Mouse (Mus musculus) left cerebral cortex, postnatal 36 days (tissue): ENCODE results near the gene C530008M17Rik. TPM values are rescaled to one million over a fixed set of nuclear protein-coding genes. Genes with fewer than 3 reads are reported as not detected.
A peak's percentile ranks its signal among the peaks of the same experiment; 100 is the strongest.
"Not testable (repeated sequence)": the region's sequence is repeated elsewhere in the genome, so short reads cannot be mapped to it uniquely, and the experiment has no call there.

Experiments
- DNase-seq, 2 experiments: peaks; one replicate each; pipeline ENCODE4 v3.0.0; 2021 to 2022; ENCODE audit warnings: low spot score in 2 of 2, mixed read lengths in 1 of 2
- intact Hi-C: fragments of 180-260 bp; cut with DNase I; formaldehyde crosslinking; loops from one replicate; pipeline ENCODE4 v1.15.1; 2025
- total RNA-seq, 2 experiments: library from RNA; stranded (reverse); gene quantifications; 2 replicates each; pipeline ENCODE4 v1.2.3; 2021

C530008M17Rik gene
- total RNA-seq, 2 experiments from 2014 or later: 51.8 to 53.5 TPM

DNA sequence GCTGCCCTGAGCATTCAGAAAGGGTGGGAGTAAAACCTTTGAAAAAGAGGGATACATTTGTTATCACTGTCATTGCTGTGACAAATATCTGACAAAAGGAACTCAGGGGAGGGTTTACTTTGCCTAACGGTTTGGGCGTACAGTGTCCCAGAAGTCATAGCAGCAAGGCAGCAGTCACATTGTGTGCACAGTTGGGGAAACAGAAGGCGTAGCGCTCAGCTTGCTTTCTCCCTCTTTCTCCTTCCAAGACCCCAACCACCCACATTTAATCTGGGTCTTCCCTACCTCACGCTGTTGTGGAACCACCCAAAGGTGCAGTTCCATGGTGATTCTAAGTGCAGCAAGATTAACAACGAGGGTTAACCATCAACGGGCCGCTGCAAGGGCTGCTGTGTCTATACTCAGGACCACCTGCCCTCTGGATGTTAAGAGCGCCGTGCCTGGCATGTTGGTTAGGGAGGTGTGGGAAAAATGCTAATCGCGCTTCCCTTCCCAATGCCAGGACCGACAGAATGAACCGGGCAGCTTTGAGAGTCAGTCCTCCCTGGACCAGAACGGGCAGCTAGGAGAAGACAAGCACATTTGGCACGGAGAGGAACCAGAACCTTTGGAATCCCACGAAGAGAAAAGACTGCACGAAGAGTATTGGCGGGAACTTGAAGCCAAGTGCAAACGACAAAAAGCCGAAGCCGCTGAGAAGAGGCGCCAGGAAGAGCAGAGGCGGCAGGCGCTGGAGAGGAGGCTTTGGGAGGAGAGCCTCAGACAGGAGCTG lies 199.7 kb downstream of the C530008M17Rik start:
- DNase-seq: no peak
- intact Hi-C loops: no loop called here

DNA sequence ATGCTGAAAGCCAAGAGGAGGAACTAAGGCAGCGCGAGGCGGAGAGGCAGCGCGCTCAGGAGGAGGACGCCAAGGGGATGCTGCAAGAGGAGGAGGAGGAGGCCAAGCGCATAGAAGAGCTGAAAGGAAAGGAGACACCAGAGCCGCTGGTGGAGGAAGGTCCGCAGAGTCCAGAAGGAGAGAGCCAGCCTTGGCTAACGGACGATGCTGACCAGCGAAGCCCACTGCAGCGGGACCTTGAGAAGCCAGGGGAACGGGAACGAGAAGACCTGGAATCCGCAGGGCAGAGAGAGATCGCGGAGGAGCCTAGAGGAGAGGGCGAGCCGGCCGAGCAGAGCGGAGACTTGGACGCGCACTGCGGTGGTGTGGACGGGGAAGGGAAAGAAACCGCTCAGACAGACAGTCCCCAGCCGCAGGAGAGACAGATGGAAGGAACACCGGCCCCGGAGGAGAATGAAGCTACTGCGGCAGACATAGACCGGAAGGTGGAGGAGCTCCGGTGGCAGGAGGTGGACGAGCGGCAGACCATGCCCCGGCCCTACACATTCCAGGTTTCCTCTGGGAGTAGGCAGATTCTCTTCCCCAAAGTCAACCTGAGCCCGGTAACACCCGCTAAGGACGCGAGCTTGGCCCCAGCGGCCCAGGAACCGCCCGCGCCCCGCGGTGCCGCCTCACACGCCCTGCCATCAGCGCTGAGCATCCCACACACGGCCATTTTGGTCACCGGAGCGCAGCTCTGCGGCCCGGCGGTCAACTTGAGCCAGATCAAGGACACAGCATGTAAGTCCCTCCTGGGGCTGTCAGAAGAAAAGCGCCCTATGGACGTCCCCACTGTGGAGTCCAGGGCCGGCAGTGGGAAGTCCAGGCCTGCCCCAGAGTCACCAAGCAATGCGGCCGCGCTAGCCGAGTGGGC lies 201.0 kb downstream of the C530008M17Rik start:
- intact Hi-C loops: no loop called here
- DNase-seq: no peak

DNA sequence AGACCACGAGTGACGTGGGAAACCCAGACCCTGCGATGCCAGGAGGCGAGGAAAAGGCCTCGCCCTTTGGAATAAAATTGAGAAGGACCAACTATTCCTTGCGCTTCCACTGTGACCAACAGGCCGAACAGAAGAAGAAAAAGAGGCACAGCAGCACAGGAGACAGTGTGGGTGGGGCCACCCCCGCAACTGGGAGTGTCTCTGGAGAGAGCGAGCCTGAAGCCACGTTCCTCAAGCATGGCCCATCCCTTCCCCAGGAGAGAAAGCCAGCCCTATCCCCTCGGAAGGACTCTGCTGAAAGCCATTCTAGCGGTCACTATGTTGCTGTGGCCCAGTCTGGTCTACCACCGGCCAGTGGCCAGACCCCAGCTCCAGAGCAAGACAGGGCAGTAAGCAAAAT lies 202.1 kb downstream of the C530008M17Rik start:
- no peak for DNase-seq
- intact Hi-C loops: no loop called here

DNA sequence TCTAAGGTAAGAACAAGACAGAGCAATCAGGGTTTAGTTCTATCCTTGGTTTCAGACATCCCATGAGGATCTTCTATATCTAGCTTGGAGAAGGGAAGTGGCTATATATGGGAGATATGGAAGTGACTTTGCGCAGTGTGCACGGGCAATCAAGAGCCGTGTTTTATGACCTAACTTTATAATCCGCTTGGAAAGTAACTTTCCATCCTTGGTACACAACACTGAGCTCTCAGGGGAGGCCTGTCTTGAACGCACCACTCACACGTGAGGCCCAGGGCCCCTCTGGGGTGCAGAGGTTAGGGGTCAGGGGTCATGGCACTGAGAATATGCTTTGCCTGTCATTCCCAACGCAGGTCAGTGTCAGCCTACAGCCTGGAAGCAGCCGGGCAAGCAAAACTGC lies 210.5 kb downstream of the C530008M17Rik start:
- intact Hi-C loops: no loop called here
- DNase-seq: no peak

DNA sequence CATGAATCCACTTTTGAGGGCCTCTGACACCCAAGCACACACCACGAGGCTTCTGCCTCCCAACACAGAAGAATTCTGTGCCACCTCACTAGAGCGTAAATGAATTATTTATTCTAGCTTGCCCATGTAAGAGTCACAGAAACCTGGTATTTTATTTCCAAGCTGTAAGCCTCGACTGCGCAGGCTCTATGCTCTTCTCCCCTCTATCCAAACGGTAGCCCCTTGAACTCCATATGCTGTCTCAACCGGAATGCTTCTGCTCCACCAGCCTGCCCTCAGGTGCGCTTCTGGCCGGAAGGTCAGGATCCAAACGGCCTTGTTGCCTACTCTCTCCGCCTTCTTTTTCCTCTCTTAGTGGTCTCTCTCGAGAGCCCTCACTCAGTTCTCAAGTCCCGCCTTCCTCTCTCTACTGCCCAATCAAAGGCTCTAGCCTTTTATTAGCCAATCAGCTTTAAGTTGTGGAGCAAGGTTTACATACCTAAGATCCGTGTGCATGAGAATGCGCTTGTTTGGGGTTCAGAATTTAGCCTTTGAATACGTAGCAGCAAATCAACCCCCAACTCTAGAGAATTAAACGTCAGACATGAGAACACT lies 212.5 kb downstream of the C530008M17Rik start:
- DNase-seq: no peak
- intact Hi-C loops: no loop called here

DNA sequence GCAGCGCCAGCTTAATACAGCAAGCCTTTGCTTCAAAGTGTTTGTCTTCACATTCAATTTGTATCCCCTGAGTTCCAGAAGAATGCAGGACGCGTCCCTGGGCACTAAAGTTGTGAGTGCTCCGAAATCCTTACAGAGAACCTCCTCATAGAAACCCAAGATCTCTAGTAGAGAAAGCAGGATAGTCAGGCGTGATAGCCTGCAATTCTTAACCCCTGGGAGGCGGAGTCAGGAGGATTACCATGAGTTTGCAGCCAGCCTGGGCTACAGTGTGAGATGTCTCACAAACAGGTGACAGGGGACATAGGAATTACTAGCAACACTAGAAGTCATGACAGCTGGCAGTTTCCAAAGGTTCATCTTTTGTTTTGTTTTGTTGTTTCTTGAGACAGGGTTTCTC lies 213.2 kb downstream of the C530008M17Rik start:
- DNase-seq: no peak
- intact Hi-C loops: no loop called here

DNA sequence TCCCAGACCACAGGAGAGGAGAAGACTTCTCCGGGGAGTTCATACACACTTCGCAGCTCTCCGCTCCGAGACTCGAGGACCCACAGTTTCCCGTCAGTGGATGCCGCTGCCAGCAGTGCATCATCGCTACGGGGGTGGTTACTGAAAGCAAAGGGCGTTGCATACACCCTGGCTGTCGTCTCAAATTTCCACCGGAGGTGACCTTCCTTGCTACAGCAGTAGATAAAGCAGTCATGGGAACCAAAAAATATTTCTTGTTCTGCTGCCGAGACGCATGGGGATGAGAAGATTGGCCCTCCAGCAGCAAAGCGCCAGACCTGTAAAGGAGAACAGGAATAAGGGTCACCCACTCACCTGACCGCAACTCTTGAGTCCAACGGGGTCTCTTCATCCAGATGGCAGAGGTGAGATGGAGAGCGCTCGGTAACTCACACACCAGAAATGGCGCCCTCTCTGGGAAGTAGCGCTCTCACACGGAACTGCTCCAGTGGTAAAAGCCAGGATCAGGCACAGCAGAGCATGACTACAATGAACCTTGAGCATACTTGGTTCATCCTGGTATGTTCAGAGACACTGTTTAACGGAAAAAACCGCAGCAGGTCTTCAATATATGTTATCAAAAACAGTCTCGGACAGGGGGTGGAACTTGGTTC lies 219.9 kb downstream of the C530008M17Rik start:
- intact Hi-C loops: no loop called here
- no peak for DNase-seq

DNA sequence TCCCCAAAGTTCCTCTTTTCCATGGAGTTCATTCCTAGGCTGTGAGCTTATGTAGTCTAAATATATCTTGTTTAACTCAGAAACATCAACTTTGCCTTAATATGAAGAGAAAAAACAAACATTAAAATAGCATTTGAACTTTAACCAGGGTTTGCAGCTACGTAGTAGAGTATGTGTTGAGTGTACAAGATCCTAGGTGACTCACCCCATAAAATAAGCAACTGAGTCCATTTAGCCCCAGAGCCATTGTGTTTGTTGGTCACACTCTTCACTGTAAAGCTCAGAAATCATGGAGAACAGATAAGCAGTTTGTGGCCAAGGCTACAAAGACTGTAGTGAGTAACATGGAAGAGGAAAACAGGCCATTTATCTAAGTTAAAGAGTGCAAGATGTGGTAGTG lies 227.8 kb downstream of the C530008M17Rik start:
- intact Hi-C loops: no loop called here
- no peak for DNase-seq

DNA sequence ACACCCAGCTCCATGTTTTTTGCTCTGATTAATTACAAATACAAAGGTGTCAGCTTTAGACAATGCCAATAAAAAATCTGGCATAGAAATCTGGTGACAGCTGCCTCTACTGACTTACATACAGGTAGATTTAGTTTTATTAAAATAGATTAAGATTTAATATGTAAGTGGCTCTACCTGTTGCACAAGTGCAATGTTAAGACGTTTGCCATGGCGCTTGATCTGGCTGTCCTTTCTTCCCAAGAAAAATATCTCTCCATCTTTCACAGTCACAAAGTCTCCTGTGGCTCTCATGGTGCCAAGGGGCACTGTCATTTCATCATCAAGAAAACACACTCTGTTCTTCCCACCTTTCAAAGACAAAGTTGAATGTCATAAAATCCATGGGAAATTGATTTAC lies 230.7 kb downstream of the C530008M17Rik start:
- intact Hi-C loops: no loop called here
- DNase-seq: no peak

DNA sequence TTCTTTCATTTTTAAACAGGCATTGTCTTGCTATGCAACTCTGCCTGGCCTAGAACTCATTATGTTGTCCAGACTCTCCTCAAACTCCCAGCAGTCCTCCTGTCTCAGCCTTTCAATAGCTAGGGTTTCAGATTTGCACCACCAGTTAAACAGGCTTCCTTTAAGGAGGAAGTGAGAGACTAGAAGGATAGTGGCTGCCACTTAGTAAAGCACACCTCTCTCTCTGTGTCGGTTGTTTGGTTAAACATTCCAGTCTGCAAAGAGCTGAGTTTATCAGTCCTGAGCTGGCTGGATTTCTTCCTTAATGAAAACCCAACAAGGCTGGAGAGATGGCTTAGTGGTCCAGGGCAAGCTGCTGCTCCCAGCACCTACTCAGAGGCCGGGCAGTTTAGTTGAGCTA lies 236.3 kb downstream of the C530008M17Rik start:
- intact Hi-C loops: no loop called here

DNA sequence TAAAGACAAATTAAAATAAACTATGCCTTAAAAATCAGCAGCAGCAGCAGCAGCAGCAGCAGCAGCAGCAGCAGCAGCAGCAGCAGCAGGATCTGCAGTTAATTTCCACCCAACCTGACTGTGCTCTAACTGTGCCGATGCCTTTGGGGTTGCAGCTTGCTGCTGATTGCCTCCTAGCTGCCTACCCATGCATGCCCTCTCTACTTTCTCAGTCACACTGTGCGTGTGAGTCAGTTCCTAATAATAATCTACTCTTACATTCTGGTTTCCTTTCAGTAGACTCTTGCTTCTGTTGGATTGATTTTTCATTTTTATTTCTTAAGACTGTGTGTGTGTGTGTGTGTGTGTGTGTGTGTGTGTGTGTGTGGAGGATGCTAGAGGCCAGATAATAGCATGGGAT lies 236.8 kb downstream of the C530008M17Rik start:
- no peak for DNase-seq
- intact Hi-C loops: no loop called here

More for the DNA sequence above, 236.3 kb downstream of the C530008M17Rik start:
- no peak for DNase-seq

DNA sequence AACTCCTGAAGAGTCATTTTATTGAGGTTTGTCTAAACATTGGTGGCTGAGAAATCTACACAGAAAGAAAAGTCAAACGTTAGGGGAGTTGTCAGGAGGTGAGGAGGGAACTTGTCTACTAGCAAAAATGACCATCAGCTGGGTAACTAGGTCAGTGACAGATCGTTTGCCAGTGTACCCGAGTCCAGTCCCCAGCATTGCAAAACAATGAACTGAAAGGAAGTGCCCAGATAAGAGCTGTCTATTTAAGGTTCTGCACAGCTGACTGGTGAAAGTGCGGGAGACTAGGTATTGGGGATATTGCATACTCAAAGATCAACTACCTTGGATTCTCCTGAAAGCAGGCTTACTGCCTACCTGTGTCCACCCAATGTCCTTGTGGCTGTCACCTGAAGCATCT lies 245.8 kb downstream of the C530008M17Rik start:
- intact Hi-C loops: no loop called here
- DNase-seq: no peak

DNA sequence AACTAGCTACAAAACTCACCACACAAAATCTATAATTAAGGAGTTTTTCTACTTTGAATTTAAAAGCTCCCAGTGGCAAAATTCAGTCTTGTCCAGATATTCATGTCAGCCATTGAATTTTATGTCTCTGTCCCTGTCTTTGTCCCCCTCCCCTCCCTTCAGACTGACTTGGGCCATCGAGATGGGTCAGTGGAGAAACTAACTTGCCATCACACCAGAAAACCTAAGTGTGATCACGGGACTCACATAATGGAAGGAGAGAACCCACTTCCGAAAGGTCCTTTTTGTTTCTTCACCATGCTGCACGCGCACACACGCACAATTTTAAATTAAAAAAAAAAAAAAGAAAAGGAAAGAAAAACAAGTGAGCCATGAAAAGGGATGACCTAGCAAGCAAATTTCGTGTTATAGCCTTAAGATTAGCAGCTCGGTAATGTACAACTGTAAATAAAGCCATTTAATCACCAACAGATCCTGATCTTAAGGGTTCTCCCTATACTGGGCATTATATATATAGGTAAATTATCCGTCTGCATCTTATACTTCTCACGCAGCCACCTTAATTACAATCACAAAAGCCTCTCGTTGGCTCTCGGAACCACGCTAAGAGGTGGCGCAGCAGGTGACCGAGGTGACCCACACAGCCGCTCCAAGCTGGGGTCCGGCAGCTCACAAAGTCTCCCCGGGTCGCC lies 248.5 kb downstream of the C530008M17Rik start:
- intact Hi-C loops: loop anchor here (1.0 kb wide), 1 partner anchor 46 kb away; the partner anchor contains the start of genes Paics and Ppat

DNA sequence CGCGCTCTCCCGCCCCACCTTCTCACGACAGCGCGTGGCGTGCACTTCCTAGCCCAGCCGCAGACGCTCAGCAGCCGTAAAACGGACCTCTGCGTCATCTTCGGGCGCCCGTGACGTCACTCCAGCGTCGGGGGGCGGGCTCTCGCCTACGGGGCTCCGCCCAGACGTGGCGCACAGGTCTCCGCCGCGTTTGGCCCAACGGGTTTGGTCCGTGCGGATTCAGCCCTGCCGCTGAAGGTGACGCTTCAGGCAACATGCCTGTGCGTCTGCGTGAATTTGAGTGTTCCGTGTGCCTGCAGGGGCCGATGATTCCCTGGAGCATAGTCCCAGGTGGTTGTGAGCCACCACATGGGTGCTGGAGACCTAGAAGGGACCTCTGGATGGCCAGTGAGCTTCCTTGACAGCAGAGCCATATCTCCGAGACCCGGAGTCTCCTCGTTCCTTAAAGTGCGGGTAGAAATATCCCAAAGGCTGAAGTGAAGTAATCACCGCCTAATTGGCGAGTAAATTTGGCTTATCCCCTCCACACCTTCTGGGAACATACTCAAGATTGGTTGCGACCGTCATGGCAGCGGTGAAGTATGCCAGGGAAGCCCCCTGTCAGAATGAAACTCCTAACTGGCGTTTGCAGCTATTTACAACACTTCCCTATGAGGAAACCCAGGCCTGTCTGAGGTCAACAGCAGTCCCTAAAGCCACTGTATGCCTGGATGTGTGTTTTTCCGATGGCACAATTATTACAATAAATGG lies 249.3 kb downstream of the C530008M17Rik start, which contains the start of gene Aasdh:
Gene Aasdh (minus strand): TSS at position 110 of the 750 bp plus-strand sequence.
- intact Hi-C loops: loop anchor here (1.0 kb wide), 1 partner anchor 46 kb away; the partner anchor contains the start of genes Paics and Ppat
- peak; percentile 95 to 96 for DNase-seq

More for the DNA sequence above, 248.5 kb downstream of the C530008M17Rik start:
- DNase-seq: no peak

DNA sequence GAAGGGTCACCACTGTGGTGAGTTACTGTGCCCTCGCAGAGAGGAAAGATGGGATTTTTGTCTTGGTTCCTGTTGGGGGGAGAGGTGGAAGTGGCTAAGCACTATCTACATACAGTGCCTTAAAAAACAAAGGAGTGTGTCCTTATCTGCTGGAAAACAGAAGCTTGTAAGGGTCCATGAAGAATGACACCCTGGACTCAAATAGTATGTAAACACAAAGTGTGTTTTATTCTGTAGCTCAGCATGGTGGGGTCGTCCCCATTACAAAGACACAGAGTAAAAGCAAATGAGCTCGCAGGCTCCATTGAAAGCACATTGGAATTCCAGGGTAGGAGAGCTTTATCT lies 249.8 kb downstream of the C530008M17Rik start:
- intact Hi-C loops: no loop called here
- no peak for DNase-seq

DNA sequence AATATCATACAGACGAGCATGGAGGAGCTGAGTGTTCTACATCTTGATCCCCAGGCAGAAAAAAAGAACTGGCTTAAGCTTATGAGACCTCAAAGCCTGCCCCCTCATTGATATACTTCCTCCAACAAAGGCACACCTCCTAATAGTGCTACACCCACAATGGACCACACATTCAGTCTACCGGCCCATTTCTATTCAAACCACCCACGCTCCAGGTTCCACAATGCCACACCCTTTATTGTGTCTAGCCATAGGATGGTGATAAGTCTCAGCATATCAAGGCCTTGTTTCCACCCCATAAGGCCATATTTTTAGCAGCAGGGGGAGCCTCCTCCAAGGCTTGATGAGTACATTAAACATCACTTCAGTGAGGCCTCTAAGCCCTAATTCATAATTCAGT lies 254.5 kb downstream of the C530008M17Rik start:
- DNase-seq: no peak
- intact Hi-C loops: no loop called here

DNA sequence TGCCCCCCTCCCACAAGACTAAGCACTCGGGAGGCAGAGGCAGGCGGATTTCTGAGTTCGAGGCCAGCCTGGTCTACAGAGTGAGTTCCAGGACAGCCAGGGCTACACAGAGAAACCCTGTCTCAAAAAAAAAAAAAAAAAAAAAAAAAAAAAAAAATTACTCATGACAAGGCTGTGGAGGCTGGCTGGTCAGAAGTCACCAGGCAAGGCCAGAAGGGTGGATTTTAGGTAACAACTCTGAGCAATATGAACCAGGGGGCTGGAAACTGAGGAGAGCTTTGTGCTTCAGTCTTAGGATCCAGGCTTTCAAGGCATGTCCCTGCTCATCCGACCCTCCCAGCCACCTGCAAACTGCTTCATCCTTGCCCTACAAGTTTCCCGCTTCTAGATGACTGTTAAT lies 256.2 kb downstream of the C530008M17Rik start:
- DNase-seq, intact Hi-C loops: not testable (repeated sequence)

DNA sequence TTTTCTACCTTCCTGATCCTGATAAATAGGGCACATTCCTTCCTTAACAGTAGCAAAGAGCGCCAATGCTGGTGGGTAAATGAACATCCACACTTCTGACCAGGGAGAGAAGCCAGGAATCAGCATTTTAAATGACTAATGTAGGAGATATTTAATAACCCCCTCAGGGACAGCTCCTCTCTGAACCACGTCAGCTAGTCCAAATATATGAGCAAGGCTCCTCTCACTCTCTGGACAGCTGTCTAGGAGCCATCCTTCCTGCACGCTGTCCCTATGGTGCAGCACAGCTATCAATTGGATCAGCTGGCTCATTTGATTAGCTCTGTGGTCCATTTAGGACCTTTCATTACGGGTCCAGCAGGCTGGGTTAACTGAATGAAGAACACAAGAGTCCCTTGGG lies 266.5 kb downstream of the C530008M17Rik start:
- DNase-seq: no peak
- intact Hi-C loops: no loop called here
